Mouse (Mus musculus) gastrocnemius, postnatal 14 days (tissue): ENCODE measurements at regions not wholly inside any gene's neighbourhood (a gene's known extent, or its start where the extent isn't known, plus 50 kb on each side); places are given as distances from the start of the nearest gene placed in this dataset.

Source experiments
- DNase-seq: peaks from one replicate; pipeline ENCODE4 v3.0.0; 2021; ENCODE audit warnings: mixed read lengths
- intact Hi-C: fragments of 180-260 bp; cut with DNase I; formaldehyde crosslinking; loops from one replicate; pipeline ENCODE4 v1.15.1; 2025; ENCODE audit warnings: low total_unique reads

DNA sequence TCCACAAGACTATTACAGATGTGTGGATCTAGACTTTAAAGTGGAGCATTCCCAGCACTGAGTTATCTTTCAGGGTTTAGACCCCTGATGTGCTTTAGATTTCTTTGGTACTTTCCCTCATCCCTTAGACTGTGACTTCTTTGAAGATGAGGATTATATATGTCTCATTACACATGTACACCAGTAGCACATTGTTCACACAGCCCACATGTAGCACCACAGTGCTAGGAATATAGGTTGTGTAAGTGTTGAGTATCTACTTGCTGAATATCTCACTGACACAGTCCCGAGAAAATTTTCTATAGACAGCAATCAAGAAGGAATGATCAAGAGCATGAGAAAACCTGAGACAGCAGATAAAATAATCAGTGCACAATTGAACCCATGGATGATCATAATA lies 243.4 kb upstream of the Brinp1 start:
- intact Hi-C loops = loop anchor here (5.0 kb wide), 1 partner anchor 1110 kb away; no protein-coding TSS in a partner anchor

DNA sequence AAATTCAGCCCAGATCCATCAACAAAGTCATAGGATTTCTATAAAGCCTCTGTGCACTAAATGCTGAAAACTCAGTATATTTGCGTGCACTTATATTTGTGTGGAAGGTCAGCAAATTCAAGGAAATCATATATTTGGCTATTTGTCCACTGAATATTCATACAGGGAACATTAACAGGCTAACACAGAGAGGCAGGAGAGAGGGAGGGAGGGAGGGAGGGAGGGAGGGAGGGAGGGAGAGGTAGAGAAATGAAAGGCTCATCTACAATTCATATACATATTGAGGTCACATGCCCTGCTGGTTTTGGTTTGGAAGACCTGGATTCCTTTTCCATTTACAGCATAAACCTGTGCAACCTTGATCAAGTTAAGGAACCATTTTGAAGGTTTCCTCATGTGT lies 241.9 kb upstream of the Brinp1 start:
- intact Hi-C loops = loop anchor here (5.0 kb wide), 1 partner anchor 1111 kb away; no protein-coding TSS in a partner anchor
- DNase-seq = no peak

More for the DNA sequence above, 243.4 kb upstream of the Brinp1 start:
- no peak for DNase-seq

DNA sequence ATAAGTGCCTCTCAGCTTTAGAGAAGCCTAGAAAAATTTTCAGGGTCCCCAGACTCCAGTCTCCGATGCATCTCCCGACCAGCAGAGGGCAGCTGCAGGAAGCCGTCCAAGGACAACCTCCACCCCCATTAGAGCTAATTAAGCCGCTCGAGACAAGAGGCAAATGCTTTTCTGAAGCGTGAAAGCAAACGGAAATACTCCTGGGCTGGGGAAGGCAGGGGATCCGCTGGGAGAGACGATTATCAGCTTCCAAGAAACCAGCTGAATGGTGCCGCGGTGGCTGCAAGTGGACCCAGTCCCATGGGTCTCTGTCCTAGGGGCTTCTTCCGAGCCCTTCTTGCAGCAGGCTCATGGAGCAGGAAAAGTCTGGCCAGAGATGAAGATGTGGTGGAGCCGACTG lies 241.4 kb upstream of the Brinp1 start:
- intact Hi-C loops = loop anchor here (5.0 kb wide), 1 partner anchor 1112 kb away; no protein-coding TSS in a partner anchor
- DNase-seq = peak; percentile 38
